Mouse (Mus musculus) gastrocnemius, adult 8-10 months (tissue): ENCODE measurements around the gene Flad1. TPM values are rescaled to one million over a fixed set of nuclear protein-coding genes. Genes with fewer than 3 reads are reported as not detected.

Experiments used
- DNase-seq, 2 experiments: peaks; one replicate each; pipeline ENCODE4 v3.0.0; 2022; ENCODE audit warnings: low spot score in 2 of 2
- total RNA-seq, 4 experiments: library from RNA; stranded (reverse); gene quantifications; 2 replicates each; pipeline ENCODE4 v1.2.4; 2022

The Flad1 gene
- total RNA-seq, 4 experiments from 2014 or later = 37.8 to 46.1 (median 41.6) TPM

- DNase-seq = no peak
Measured at GRCm38 (mm10) chr3:89383651-89384255, 27.9 kb downstream of the Flad1 start.

GRCm38 (mm10) chr3:89382950-89383349 lies 28.7 kb downstream of the Flad1 start:
- no peak for DNase-seq

- DNase-seq = no peak
Measured at GRCm38 (mm10) chr3:89382033-89382882, 29.4 kb downstream of the Flad1 start.

- no peak for DNase-seq
Measured at GRCm38 (mm10) chr3:89381233-89381632, 30.4 kb downstream of the Flad1 start.

- DNase-seq = no peak
Measured at GRCm38 (mm10) chr3:89380711-89381110, 31.0 kb downstream of the Flad1 start.

GRCm38 (mm10) chr3:89380291-89380690 lies 31.4 kb downstream of the Flad1 start:
- no peak for DNase-seq

- DNase-seq = no peak
Measured at GRCm38 (mm10) chr3:89379388-89380131, 32.1 kb downstream of the Flad1 start.

GRCm38 (mm10) chr3:89378394-89379067 lies 33.1 kb downstream of the Flad1 start:
- DNase-seq = peak; percentile 75 to 76

GRCm38 (mm10) chr3:89377831-89378230 lies 33.8 kb downstream of the Flad1 start:
- no peak for DNase-seq

GRCm38 (mm10) chr3:89373581-89374231 lies 38.0 kb downstream of the Flad1 start:
- DNase-seq = no peak

GRCm38 (mm10) chr3:89367338-89367737 lies 44.3 kb downstream of the Flad1 start:
- DNase-seq = no peak

GRCm38 (mm10) chr3:89365486-89366414 lies 45.9 kb downstream of the Flad1 start:
- DNase-seq = no peak

- DNase-seq = no peak
Measured at GRCm38 (mm10) chr3:89365153-89365485, 46.6 kb downstream of the Flad1 start, which contains the start of gene Dcst1. Dcst1 (minus strand) TSS chr3:89365253.

- DNase-seq = no peak
Measured at GRCm38 (mm10) chr3:89364631-89365030, 47.0 kb downstream of the Flad1 start.

- no peak for DNase-seq
Measured at GRCm38 (mm10) chr3:89361675-89362074, 50.0 kb downstream of the Flad1 start, which contains the start of gene Dcst2. Dcst2 (plus strand) TSS chr3:89361975.

GRCm38 (mm10) chr3:89360237-89360636 lies 51.4 kb downstream of the Flad1 start:
- no peak for DNase-seq

- DNase-seq = no peak
Measured at GRCm38 (mm10) chr3:89359630-89360029, 52.0 kb downstream of the Flad1 start.

- no peak for DNase-seq
Measured at GRCm38 (mm10) chr3:89356029-89356428, 55.6 kb downstream of the Flad1 start.

GRCm38 (mm10) chr3:89355512-89355902 lies 56.2 kb downstream of the Flad1 start:
- DNase-seq = no peak
